Mouse (Mus musculus) embryo, embryonic 11.5 days (tissue): Measurements from ENCODE around the gene Rftn1.
A peak's percentile ranks its signal among the peaks of the same experiment; 100 is the strongest.
"Not testable (repeated sequence)": the region's sequence is repeated elsewhere in the genome, so short reads cannot be mapped to it uniquely, and the experiment has no call there.

ENCODE experiments used
- DNase-seq: peaks from one replicate; pipeline ENCODE4 v3.0.0-alpha.2; 2012; ENCODE audit warnings: low read depth, low spot score

Rftn1 gene

DNA sequence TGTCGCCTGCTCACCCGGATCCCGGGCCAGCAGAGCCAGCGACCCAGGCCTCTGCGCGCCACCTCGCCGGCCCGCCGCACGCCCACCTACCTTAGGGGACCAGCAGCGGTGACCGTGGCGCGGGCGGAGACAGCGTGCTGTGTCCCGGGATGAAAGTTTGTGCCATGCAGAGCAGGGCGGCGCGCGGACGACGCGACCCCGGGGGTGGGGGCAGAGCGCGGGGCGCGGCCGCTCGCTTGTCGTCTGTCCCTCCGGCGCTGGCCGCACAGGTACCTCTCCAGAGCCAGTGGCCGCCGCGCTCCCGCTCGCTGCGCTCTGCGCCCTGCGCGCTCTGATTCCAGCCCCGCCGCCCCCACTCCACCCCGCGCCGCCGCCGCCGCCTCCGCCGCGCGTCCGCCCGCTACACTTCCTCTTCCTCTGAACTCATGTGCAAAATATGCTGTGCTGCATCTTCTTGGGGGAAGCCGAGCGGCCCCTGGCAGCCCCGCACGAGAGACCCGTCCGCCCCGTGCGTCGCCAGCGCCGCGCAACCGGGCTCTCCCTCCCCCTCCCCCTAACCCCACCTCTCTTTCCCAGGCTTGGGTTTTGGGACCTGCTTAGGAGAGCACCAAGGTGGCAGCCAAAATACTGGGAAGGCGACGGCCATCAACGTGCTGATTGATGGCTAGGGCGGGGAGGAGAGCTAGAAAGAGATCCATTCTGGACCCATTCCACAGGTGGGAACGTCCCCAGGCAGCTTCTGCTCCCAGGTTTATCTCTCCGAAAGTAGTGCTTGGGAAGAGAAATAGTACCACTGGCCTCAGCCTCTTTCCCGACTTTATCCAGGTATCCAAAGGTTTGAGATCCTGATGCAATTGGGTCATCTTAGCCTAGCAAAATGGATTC is at the start of gene Rftn1:
Rftn1 (minus strand) TSS at position 544 of the 885 bp plus-strand sequence.
- no peak for DNase-seq

DNA sequence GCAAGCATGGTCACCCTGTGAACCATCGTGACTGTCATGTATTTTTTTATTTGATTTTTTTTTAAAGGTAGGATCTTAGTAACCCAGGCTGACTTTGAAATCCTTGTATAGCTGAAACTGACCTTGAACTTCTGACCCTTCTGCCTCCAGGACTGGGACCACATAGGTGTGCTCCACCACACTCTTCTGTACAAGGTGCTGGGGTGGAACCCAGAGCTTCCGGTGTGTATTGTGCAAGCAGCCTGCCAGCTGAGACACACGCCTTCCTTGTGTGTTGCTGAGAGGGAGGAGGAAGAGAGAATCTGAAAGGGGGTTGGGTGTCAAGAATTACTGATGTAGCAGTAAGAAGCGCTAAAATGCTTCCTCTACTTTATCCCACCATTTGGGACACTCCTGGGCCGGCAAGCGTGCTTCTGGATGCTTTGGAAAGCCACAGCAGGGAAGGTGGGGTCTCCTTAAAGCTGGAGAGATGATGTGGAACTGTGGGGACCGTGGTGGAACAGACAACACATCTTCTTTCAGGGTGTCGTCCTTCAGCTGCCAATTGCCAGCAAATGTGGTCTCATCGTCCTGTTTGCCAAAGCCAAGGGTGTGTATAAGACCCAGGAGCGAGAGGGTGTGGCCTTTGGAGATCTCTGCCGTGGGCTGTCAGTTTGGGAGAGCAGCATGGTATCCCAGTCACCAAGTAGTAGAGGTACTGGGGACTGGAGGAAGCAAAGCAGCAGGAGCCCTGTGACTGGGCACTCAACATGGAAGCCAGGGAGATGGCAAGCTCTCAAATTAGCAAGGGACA is 47.5 kb upstream of the Rftn1 start:
- no peak for DNase-seq

DNA sequence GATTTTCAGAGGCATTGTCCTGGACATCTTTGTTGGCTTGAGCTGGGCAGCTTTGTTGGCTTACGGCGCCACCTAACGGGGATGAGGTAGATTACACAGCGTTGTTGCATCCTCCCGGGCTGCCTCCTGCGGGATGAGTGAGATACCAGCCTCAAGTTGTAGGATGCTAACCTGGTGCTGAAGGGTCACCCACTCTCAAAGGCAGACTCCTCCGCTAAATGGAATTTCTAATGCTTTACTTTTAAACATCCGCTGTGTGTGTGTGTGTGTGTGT is 46.9 kb upstream of the Rftn1 start:
- DNase-seq = peak; percentile 75

DNA sequence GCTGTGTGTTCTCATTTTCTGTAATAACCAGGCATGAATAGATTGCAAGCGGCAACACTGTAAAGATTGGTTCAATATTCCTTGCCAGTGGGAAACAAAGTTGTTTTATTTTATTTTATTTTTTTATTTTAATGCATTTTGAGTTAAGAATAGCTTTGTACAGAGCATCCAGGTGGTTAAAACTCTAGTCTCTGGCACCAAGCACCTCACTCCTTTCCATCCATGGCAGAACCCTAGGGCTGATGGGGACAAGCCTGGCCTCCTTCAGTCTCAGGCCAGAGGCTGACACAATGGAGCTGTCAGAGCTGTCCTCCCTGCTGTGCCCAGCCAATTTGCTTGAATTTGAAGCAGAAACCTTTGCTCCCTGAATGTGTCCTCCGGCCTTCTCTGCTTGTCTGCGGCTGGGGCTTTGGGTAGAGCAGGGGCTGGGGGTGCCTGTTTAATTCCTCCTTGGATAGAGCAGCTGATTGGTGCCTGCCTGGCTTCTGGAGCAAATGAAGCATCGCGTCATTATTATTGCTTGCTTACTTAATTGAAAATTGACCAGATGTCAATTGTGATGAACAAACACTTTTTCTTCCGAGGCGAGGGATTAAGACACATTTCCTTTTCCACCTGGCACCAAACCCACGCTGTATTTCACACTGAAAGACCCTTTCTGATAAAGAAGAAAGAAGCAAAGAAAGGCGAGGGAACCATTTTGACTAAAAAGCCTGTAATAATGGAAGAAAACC is 46.4 kb upstream of the Rftn1 start:
- DNase-seq = no peak

DNA sequence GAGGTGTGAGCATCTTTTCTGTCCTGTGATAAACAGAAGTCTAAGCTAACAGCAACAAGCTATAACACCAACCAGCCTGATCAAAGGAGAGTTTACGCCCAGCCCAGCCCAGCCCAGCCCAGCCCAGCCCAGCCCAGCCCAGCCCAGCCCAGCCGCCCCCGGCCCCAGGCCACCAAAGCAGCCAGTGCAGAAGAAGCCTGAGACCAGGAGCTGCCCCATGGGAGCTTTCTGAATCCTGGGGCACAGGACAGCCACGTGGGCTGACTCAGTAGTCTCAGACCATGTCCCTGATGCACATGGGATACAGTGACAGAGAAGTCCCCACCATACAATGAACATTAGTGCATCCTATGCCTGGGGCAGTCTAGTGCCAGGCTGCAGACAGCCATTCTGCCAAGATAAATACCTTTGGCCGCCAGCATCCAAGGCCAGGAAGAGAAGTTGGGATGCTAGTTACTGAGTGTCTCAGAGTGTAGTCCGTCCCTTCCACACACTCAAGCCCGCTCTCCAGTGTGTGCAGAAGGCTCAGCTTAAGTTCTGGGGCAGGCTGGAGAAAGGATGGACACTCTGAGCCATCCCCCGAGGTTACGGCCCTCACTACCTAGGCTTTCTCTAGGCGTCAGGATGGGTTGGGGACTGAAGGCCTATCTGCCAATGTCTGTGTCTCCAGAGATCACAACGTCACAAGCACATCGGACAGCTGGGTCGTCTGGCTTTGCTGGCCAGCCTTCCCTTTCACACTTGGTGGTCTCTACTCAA is 45.6 kb upstream of the Rftn1 start:
- DNase-seq = no peak

DNA sequence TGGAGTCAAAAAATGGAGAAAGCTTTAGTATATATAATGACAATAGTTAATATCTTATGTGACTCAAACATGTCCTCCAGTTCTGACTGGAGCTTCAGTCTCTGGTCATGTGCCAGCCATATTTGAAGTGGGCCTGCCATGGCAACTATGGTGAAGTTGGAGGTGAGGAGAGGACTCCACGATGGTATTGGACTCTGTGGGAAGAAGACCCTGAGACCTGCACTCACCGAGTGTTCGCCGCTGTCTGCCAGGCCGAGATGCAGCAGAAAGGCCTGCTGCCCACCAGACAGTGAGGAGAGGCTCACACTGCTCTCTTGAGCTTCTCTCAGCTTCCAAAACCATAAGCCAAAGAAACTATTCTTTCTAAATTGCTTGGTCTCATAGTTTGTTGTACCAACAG is 43.5 kb upstream of the Rftn1 start:
- no peak for DNase-seq

DNA sequence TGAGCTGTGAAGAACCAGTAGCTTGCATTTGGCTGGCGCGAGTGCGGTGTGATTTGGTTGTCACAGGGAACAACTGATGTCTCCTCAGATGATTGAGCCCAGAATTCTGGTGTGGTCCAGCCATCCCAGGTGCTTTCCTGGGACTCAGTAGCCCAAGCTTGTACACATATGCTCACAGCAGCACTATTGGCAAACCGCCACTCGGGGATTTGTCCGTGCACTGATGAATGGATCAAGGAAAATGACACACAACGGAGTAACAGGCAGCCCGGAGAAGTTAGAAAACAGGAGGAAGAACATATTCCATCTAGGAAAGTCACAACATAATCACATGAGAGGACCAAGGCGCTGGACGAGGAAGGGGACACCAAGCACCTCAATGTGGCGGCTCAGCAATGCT is 42.3 kb upstream of the Rftn1 start:
- DNase-seq = no peak

DNA sequence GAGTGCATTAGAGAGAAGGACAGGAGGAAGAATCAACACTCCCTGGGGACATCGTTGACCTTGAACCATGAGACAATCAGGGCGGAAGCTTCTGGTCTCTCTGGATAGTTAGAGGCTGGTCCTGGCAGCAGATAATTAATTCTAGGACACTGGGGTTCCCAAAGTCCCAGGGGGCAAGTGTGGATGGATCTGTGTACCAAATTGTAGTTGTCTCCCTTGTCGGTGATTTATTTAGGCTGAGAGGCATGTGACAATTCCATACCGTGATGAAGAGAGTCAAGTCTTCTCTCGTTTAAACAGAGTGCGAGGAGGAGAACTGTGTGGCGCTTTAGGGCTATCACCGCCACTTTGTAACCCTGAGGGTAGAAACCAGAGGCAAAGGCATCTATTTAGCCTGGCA is 40.7 kb upstream of the Rftn1 start:
- DNase-seq = no peak

DNA sequence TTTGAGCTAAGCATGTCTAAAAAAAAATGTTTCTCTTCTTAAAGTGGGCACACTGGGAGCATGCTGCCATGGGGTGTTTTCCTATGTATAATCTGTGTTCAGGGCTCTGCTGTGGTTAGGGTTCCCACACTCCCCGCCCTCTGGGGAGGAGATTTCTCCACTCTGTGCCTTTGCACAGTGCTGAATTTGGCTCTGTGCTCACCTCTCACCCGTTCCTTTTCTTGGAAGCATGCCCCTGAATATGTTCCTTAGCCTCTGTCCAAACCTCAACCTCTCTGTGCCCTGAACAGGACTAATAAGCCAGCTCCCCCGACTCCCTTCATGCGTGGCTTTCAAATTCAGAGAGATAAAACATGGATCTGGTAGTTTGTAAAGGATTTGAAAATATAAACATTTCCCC is 39.1 kb upstream of the Rftn1 start:
- DNase-seq = no peak

DNA sequence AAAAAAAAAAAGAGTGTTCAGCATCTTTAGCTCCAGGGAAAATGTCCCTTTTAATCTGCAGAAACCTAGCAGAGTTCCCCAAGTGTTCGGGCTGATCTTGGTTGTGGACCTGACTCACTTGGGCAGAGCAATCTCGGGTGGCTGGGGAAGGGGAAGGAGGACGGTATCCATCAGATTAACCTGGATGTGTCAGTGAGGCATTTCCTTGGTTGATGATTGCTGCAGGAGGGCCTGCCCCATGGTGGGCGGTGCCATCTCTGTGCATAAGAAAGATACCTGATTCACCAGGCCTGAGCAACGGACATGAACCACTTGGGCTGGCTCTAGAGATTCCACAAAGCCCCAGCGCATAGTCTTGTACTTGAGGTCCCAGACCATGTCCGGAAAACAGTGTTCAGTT is 36.9 kb upstream of the Rftn1 start:
- DNase-seq = no peak

DNA sequence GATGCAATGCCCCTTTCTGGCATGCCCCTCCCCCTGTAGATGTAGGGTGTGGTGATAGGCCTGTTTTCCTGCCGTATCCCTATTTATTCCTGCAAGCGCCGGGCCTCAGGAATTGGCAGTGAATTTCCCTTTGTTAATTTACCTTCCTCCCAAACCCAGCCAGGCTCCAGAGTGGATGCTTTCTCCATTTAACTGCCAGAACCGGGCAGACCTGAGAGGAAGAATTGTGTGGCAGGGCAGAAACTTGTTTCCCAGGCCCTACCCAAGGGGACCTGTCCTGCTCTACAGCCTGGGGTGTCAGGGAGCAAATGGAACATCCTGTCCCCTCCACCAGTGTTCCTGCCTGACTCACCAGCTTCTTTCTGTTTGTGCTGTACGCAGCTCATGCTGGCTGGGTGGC is 34.2 kb upstream of the Rftn1 start:
- DNase-seq = no peak

DNA sequence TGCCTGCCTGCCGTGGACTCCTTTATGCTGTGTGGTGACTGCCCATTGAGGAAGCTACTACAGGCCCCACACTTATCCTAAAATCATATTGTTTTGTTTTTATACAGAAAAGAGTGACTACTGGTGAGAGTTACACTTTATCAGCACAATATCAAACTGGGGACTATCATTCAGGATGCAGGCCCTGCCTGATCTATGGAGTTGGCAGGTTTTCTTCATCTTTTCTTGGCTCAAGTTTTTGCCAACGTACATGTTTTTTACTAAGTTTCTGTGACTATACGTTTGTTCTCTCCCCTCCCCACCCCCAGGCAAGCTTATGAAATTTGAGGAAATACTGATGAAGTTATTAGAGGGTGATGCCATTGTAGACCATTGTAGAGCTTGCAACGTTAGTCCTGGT is 27.5 kb upstream of the Rftn1 start:
- no peak for DNase-seq

DNA sequence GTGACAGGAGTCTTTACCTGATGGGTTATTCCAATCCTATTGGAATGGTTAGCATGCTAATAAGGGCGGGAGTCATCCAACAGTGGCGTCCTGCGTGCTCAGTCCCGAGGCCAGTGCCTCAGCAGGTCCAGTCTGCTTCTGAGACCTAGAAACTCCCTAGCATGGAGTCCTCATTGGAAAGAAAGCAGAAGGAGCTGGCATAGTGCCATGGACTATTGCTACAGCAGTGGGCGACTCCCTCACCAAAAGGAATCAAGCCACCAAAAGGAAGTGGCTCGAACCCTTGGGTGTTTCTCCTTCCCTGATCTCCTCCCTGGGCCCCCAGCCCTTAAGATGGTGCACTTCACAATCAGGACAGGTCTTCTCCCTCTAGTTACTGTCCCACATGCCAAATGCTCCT is 24.6 kb upstream of the Rftn1 start:
- no peak for DNase-seq

DNA sequence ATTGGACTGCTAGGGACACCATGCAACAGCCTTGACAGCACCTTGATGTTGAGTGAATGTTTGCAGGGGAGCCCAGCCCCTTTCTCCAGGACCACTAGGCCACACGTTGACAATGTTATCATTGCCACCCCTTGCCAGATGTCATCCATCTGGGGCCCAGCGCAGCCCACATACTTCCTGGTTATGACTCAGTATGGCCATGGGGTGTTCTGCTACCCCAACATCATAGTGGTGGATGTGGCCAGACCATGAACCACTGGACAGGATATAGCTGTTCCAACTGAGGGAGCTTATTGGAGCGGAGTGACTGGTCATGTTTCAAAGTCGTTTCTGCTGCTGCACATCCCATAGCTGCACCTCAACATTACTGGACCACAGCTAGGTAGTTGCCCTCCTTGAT is 22.6 kb upstream of the Rftn1 start:
- DNase-seq = no peak

DNA sequence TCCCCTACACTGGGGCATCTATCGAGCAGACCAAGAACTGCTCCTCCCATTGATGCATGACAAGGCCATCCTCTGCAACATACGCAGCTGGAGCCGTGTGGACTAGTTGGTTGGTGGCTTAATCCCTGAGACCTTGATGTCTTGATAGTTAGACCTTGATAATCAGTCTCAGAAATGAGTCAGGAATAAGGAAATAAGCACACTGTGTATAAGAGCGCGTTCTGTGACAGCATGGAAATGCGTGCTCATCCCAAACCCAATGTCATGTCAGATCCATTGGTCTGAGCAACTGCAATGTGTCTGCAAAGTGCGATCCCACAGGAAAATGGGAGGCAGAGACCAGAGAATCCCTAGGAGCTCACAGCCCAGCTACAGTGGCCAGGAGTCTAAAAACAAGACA is 21.3 kb upstream of the Rftn1 start:
- DNase-seq = no peak

DNA sequence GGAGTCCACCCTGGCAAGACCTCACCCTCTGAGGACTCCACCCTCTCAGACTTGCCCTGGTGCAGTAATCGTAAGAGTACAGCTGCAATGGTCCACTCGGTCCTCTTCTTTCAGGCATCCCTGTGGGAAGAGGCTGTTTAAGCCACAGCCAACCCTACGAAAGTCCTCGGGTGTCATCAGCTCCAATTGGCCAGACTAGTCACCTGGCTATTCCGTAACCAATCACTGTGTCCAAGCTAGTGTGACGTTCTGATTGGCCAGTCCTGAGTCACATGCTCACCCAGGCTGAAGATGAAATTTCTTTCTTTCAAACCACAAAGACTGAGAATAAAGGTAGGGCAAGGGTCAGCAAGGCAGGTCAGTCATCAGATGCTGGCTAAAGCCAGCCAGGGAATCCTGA is 19.4 kb upstream of the Rftn1 start:
- no peak for DNase-seq

DNA sequence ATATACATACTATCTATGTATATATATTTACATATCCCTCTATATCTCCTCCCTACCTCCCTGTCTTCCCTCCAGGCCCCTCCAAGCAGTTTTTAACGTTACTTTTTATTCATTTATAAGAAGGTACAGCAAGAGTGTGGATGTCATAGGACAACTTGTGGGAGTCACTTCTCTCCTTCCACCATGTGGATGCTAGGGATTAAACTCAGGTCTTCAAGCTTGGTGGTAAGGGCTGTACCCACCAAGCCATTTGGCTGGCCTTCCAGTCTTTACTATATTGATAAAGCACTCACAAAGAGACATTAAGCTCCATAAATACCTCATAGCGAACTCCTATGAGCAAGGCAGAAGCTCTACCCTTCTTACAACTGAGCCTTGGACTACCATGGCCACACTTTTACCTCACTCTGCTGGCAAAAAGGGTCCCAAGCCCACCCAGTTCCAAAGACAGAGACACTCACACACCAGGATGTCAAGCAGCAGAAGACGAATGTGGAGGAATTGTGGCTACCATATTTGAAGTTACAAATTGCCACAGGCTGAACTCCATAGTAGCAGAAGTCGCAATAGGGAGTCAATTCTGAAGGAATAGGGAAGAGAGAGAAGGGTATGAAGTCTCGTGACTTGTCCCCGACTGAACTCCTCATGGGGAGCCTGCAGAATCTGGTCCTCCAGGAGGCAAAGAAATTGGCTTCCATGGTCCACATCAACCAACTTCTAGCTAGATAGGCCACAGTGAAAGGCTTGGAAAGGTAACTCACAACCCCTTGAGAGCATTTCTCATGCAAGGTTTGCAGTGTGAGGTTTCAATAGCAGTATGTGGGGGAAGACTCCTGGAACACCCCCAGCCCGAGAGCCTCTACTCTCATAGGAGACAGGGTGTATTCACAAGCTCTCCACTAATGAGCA is 17.9 kb upstream of the Rftn1 start:
- DNase-seq = no peak

DNA sequence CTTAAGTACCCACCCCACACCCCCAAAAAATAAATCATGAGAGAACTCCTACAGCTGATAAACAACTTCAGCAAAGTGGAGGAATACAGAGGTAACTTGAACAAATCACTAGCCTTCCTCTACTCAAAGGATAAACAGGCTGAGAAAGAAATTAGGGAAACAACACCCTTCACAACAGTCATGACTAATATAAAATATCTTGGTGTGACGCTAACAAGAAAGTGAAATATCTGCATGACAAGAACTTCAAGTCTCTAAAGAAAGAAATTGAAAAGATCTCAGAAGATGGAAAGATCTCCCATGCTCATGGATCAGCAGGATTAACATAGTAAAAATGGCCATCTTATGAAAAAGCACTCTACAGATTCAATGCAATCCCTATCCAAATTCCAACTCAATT is 15.8 kb upstream of the Rftn1 start:
- not testable (repeated sequence) for DNase-seq

DNA sequence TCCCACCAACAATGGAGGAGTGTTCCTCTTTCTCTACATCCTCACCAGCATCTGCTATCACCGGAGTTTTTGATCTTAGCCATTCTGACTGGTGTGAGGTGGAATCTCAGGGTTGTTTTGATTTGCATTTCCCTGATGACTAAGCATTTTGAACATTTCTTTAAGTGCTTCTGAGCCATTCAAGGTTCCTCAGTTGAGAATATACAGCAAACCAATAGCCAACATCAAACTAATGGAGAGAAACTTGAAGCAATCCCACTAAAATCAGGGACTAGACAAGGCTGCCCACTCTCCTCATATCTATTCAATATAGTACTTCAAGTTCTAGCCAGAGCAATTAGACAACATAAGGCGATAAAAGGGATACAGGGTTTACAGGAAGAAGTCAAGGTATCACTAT is 15.4 kb upstream of the Rftn1 start:
- DNase-seq = not testable (repeated sequence)

DNA sequence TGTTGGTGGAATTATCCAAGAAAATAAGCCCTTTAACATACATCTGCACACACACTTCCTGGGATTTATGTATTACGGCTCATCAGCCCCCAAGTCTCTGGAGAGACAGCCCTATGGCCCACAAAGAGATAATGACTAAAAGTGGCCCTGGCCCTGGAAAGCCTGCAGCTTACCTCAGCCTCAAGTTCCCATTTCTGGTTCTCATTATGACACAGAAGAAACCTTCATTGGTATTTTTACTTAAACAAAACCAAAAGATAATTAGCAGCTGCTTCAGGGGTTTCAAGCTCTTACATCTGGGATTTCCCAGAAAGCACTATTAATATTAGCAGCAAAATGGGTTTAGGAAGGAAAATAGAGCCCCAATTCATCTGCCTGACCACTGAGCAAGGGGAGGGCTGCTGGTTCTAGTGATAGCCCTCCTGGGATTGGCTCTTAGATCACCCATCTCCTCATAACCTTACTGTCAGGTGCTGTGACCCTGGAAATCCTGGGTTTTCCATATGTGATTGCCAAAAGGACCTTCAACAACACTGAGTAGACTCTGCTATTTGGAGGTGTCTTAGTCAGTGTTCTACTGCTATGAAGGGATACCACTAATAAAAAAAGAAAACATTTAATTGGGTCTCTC is 14.8 kb upstream of the Rftn1 start:
- DNase-seq = no peak
